Mouse (Mus musculus) cortical plate, adult 2 months (tissue): ENCODE measurements around the gene Pycr1.
A peak's percentile ranks its signal among the peaks of the same experiment; 100 is the strongest.

ENCODE experiments used
- CTCF ChIP-seq: fragments of 200-500 bp; IDR thresholded peaks from 2 replicates; pipeline ENCODE4 v1.5.1; 2011; ENCODE audit warnings: mild to moderate bottlenecking, control low read depth, low read length; ENCODE audit not compliant: insufficient read depth; ENCODE audit errors: extremely low read depth
- POLR2A ChIP-seq: fragments of 200-500 bp; IDR thresholded peaks from 2 replicates; pipeline ENCODE4 v1.6.1; 2011; ENCODE audit warnings: mild to moderate bottlenecking, low read length, control low read depth; ENCODE audit not compliant: insufficient read depth; ENCODE audit errors: extremely low read depth

- TF ChIP-seq CTCF, result no peak
- TF ChIP-seq POLR2A, result peak; percentile 7; the same call in 1 of the 2 replicates
Observed at GRCm38 (mm10) chr11:120609250-120609649, 34.3 kb downstream of the Pycr1 start.
